Mouse (Mus musculus) liver, embryonic 13.5 days (tissue): ENCODE measurements around the gene Sgip1. TPM values are rescaled to one million over a fixed set of nuclear protein-coding genes. Genes with fewer than 3 reads are reported as not detected.

ENCODE experiments used
- ATAC-seq: fragments of 200-750 bp; cut with Nextera tagmentation; 2 replicates; pipeline ENCODE4 v1.8.0; 2017; ENCODE audit warnings: low read depth, mild to moderate bottlenecking, moderate number of reproducible peaks, moderate library complexity
- DNase-seq: peaks from one replicate; pipeline ENCODE4 v3.0.0; 2022
- H3K27ac ChIP-seq: fragments of 300-500 bp; sonication (generic); 2 replicates; pipeline ENCODE4 v1.5.1; 2015; ENCODE audit warnings: moderate library complexity, mild to moderate bottlenecking, inconsistent platforms
- H3K27me3 ChIP-seq: fragments of 300-500 bp; sonication (generic); 2 replicates; pipeline ENCODE4 v1.6.1; 2015; ENCODE audit warnings: mild to moderate bottlenecking, inconsistent platforms
- H3K36me3 ChIP-seq: fragments of 300-500 bp; sonication (generic); 2 replicates; pipeline ENCODE4 v1.6.1; 2015; ENCODE audit warnings: mild to moderate bottlenecking, inconsistent platforms
- H3K4me1 ChIP-seq: fragments of 300-500 bp; sonication (generic); replicated peaks from 2 replicates; pipeline ENCODE4 v1.6.1; 2015; ENCODE audit warnings: inconsistent platforms
- H3K4me2 ChIP-seq: fragments of 300-500 bp; sonication (generic); 2 replicates; pipeline ENCODE4 v1.6.1; 2015; ENCODE audit warnings: inconsistent platforms, mild to moderate bottlenecking, moderate library complexity
- H3K4me3 ChIP-seq: fragments of 300-500 bp; sonication (generic); replicated peaks from 2 replicates; pipeline ENCODE4 v1.5.1; 2015; ENCODE audit warnings: mild to moderate bottlenecking, inconsistent platforms
- H3K9ac ChIP-seq: fragments of 300-500 bp; sonication (generic); 2 replicates; pipeline ENCODE4 v1.6.1; 2015; ENCODE audit warnings: mild to moderate bottlenecking, inconsistent platforms
- H3K9me3 ChIP-seq: fragments of 300-500 bp; sonication (generic); replicated peaks from 2 replicates; pipeline ENCODE4 v1.6.1; 2016; ENCODE audit warnings: inconsistent platforms
- WGBS: fragments of 180-500 bp; shearing (Covaris S2); methylation state at CpG from one replicate; pipeline ENCODE4 v1.1.7; 2015; ENCODE audit not compliant: insufficient replicate concordance; 5-methylcytosine and 5-hydroxymethylcytosine counted together
- polyA plus RNA-seq: library from polyadenylated mRNA; unstranded; fragments of >200 nt; fragmentation: Nextera tagmentation; extraction: Ambion mirVana; gene quantifications from 2 replicates; pipeline ENCODE4 v1.2.1, GENCODE M21; 2015

The Sgip1 gene
- polyA plus RNA-seq, 1 experiment from 2014 or later = 0.54 TPM

GRCm38 (mm10) chr4:103006943-103007418, 265.9 kb downstream of the Sgip1 start:
- DNase-seq (no peak), ATAC-seq (no peak)
- Histone ChIP-seq H3K36me3 (no peaks in the 10 kb centered on the region), H3K4me1 (no peaks in the 10 kb centered on the region), H3K4me3 (no peak overlapping the region), H3K27me3 (no peaks in the 10 kb centered on the region), H3K4me2 (no peak overlapping the region), H3K27ac (no peak overlapping the region), H3K9ac (no peak overlapping the region), H3K9me3 (no peaks in the 10 kb centered on the region)
- WGBS = 41% methylated on average over 4 of the region's 4 CpGs

GRCm38 (mm10) chr4:103010734-103011133, 269.6 kb downstream of the Sgip1 start:
- ATAC-seq (no peak), DNase-seq (no peak)
- no peaks in the 10 kb centered on the region for H3K36me3 ChIP-seq
- no peak overlapping the region for H3K27ac ChIP-seq
- no peak overlapping the region for H3K9ac ChIP-seq
- no peak overlapping the region for H3K4me3 ChIP-seq
- no peak overlapping the region for H3K4me2 ChIP-seq
- WGBS = 68% methylated on average over 4 of the region's 4 CpGs
- H3K9me3 ChIP-seq = no peaks in the 10 kb centered on the region
- no peaks in the 10 kb centered on the region for H3K27me3 ChIP-seq
- H3K4me1 ChIP-seq = no peaks in the 10 kb centered on the region

GRCm38 (mm10) chr4:103011823-103012222, 270.7 kb downstream of the Sgip1 start:
- no peak for DNase-seq
- H3K27me3 ChIP-seq = no peaks in the 10 kb centered on the region
- H3K9ac ChIP-seq = no peak overlapping the region
- no peak overlapping the region for H3K27ac ChIP-seq
- H3K36me3 ChIP-seq = no peaks in the 10 kb centered on the region
- no peak for ATAC-seq
- H3K4me2 ChIP-seq = no peak overlapping the region
- no peak overlapping the region for H3K4me3 ChIP-seq
- no peaks in the 10 kb centered on the region for H3K9me3 ChIP-seq
- WGBS = 50% methylated on average over 7 of the region's 7 CpGs
- no peaks in the 10 kb centered on the region for H3K4me1 ChIP-seq

GRCm38 (mm10) chr4:103013490-103013889, 272.4 kb downstream of the Sgip1 start:
- H3K27me3 ChIP-seq = no peaks in the 10 kb centered on the region
- DNase-seq = no peak
- no peak overlapping the region for H3K27ac ChIP-seq
- no peak for ATAC-seq
- WGBS = 35% methylated on average over 4 of the region's 4 CpGs
- H3K36me3 ChIP-seq = no peaks in the 10 kb centered on the region
- H3K9ac ChIP-seq = no peak overlapping the region
- H3K9me3 ChIP-seq = no peaks in the 10 kb centered on the region
- H3K4me3 ChIP-seq = no peak overlapping the region
- no peaks in the 10 kb centered on the region for H3K4me1 ChIP-seq
- H3K4me2 ChIP-seq = no peak overlapping the region

Other genes with a start within 250 kb of the Sgip1 start
- 0.12 TPM in 1 of 2 replicates, not detected in the other for gene Tctex1d1, start 237.3 kb downstream of the Sgip1 start, polyA plus RNA-seq